Mouse (Mus musculus): ENCODE measurements at regions not wholly inside any gene's neighbourhood (a gene's known extent, or its start where the extent isn't known, plus 50 kb on each side); places are given as distances from the start of the nearest gene placed in this dataset.

DNA sequence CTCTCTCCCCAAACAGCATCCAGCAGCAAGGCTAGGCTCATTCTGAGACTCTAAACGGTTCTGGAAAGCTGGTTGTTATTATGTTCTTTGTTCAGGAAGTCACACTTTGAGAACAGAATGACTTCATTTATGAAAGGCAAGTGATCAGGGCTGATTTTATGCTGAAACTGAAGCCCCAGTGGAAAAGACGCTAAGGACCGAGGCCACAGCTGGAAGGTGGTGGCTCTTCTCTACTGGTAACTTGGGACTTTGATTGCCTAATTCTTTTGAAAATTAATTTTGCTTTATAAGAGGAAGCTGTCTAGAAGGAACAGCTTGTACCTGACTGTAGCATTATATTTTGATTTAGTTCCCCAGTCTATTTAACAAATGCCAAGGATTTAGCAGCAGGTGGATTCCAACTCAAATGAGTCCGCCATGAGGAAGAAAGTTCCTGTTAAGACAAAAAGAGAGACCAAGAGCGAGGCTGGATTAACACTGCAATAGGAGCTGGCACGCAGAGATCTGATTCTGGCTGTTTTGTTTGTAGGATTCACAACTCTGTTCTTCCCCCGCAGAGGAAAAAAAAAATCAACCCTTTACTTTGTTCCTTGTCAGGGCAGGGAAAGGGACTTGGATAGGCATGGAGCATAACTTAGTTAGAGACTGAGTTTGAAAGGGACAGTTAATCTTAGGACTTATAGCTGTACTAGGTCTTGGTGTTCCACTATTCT lies 388.3 kb upstream of the Slc30a5 start:
- no peak for ATAC-seq (ENCODE audit: low read depth)
- H3K36me3 ChIP-seq (ENCODE audit: control insufficient read depth, insufficient read depth, low read length), result no peaks in the 10 kb centered on the region
- H3K4me3 ChIP-seq (ENCODE audit: low read depth, low read length), result no peak overlapping the region
- no peak for DNase-seq (ENCODE audit: low spot score)
- H3K27ac ChIP-seq (replicated peaks; ENCODE audit: low read depth, low read length), result no peak overlapping the region
- no peaks in the 10 kb centered on the region for H3K9me3 ChIP-seq (ENCODE audit: control insufficient read depth, low read length)
- no peaks in the 10 kb centered on the region for H3K27me3 ChIP-seq (replicated peaks; ENCODE audit: control insufficient read depth, insufficient read depth, low read length)
- WGBS, result 65% methylated on average over 7 of the region's 7 CpGs
- H3K9ac ChIP-seq (ENCODE audit: low read depth, low read length), result no peak overlapping the region
- peaks cover 16% of the 10 kb centered on the region; the same call in 1 of the 2 replicates for H3K4me1 ChIP-seq (ENCODE audit: control insufficient read depth, insufficient read depth, low read length)
- no peak overlapping the region for H3K4me2 ChIP-seq (ENCODE audit: low read depth, low read length)

DNA sequence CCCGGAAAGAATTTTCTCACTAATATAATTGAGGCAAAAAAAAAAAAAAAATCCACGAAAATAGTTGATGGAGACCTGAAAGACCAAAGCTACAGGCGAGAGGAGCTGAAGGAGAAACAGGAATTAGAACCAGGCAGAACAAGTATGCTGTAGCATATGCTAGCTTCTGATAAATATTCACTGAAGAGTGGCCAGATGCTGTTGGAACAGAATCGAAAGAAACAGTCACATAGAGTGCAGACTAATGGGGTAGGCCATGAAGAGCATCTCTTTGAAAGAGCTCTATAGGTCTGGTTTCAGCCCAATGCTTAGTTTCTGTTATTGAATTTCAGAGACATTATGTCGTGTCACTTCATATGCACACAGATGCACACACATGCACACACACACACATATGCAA lies 386.3 kb upstream of the Slc30a5 start:
- ATAC-seq (ENCODE audit: low read depth) (no peak), DNase-seq (ENCODE audit: low spot score) (no peak)
- Histone ChIP-seq H3K27ac (replicated peaks; ENCODE audit: low read depth, low read length) (no peak overlapping the region), H3K4me2 (ENCODE audit: low read depth, low read length) (no peak overlapping the region), H3K27me3 (replicated peaks; ENCODE audit: control insufficient read depth, insufficient read depth, low read length) (no peaks in the 10 kb centered on the region), H3K9ac (ENCODE audit: low read depth, low read length) (no peak overlapping the region), H3K36me3 (ENCODE audit: control insufficient read depth, insufficient read depth, low read length) (no peaks in the 10 kb centered on the region), H3K4me3 (ENCODE audit: low read depth, low read length) (no peak overlapping the region), H3K9me3 (ENCODE audit: control insufficient read depth, low read length) (no peaks in the 10 kb centered on the region), H3K4me1 (ENCODE audit: control insufficient read depth, insufficient read depth, low read length) (peaks cover 30% of the 10 kb centered on the region)
- 73% methylated on average over 5 of the region's 5 CpGs for WGBS

DNA sequence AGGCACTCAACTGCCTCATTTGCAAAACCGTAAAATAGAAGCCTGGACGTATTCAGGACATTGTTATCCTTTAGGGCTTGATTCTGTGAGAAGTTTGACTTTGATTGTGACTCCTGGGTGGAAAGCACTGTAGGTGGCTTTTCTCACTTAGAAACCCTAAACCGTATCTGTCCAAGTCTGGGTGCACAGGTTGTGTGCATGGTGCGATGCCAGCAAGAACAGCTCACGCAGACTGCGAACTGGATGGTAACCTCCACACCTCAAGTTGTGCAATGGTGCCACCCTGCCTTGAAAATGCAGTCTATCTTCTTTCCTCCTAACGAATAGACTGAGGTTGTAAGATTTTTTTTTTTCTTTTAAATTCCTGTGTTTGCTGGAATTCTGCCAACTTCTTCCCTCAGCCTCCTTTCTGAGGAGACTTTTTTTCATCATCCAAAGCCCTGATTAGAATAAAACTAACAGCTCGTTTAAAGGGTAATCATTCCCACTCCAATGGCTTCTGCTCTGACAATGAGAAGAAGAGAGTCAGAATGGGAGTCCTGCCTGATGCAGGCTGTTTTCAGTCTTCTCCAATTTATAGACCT lies 383.8 kb upstream of the Slc30a5 start:
- Histone ChIP-seq H3K27ac (replicated peaks; ENCODE audit: low read depth, low read length) (peak overlapping the region; percentile 52; the same call in 1 of the 2 replicates), H3K4me2 (ENCODE audit: low read depth, low read length) (no peak overlapping the region), H3K4me1 (ENCODE audit: control insufficient read depth, insufficient read depth, low read length) (peaks cover 40% of the 10 kb centered on the region), H3K4me3 (ENCODE audit: low read depth, low read length) (no peak overlapping the region), H3K9ac (ENCODE audit: low read depth, low read length) (no peak overlapping the region), H3K9me3 (ENCODE audit: control insufficient read depth, low read length) (no peaks in the 10 kb centered on the region), H3K27me3 (replicated peaks; ENCODE audit: control insufficient read depth, insufficient read depth, low read length) (no peaks in the 10 kb centered on the region), H3K36me3 (ENCODE audit: control insufficient read depth, insufficient read depth, low read length) (no peaks in the 10 kb centered on the region)
- WGBS, result 56% methylated on average over 8 of the region's 8 CpGs
- peak; percentile 83 for DNase-seq (ENCODE audit: low spot score)
- ATAC-seq (ENCODE audit: low read depth), result no peak

DNA sequence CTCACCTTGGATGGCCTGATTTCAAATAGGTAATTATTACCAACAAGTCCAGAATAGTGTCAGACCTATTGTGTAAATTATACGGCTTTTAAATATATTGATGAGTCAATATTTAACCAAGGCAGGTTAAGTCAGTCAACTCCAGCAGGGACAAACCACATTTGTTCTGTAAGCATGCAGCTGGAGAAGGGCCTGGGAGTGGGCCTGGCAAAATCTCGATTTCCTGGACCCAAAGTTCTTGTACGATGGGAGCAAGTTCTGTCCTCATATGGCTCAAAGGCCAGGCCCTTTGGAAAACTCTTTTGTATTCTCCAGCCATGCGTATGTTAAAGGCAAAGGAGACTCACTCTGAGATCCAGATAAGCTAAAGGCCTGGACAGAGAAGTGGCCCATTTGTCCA lies 383.2 kb upstream of the Slc30a5 start:
- Histone ChIP-seq H3K9ac (ENCODE audit: low read depth, low read length) (no peak overlapping the region), H3K27me3 (replicated peaks; ENCODE audit: control insufficient read depth, insufficient read depth, low read length) (0 out of 2 replicates have a peak, but pooled peaks cover 2% of the 10 kb centered on the region), H3K27ac (replicated peaks; ENCODE audit: low read depth, low read length) (peak overlapping the region; percentile 52; the same call in 1 of the 2 replicates), H3K4me1 (ENCODE audit: control insufficient read depth, insufficient read depth, low read length) (peaks cover 40% of the 10 kb centered on the region), H3K9me3 (ENCODE audit: control insufficient read depth, low read length) (no peaks in the 10 kb centered on the region), H3K36me3 (ENCODE audit: control insufficient read depth, insufficient read depth, low read length) (no peaks in the 10 kb centered on the region), H3K4me2 (ENCODE audit: low read depth, low read length) (no peak overlapping the region), H3K4me3 (ENCODE audit: low read depth, low read length) (no peak overlapping the region)
- no peak for ATAC-seq (ENCODE audit: low read depth)
- WGBS, result 73% methylated on average over 4 of the region's 4 CpGs
- no peak for DNase-seq (ENCODE audit: low spot score)

DNA sequence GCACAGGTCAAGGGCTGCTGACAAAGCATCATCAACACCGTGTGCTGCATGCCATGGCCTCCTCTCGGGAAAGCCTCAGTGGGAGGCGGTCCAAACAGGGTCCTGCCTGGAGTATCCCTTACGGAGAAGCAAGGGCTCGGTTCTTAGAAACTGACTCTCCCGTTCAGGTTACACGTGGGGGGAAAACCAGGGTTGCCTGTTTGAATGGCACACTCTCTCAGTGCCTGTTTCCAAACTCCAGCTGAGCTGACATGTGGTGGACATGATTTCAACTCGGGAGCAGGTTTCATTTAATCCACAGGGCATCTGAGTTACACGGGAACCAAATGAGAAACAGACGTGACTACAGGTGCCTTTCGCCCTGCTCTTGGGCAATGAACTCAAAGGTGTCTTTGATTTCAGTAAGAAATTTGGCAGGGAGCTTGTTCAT lies 382.6 kb upstream of the Slc30a5 start:
- H3K4me1 ChIP-seq (ENCODE audit: control insufficient read depth, insufficient read depth, low read length), result peaks cover 40% of the 10 kb centered on the region
- no peak overlapping the region; the same call in 1 of the 2 replicates for H3K27ac ChIP-seq (replicated peaks; ENCODE audit: low read depth, low read length)

DNA sequence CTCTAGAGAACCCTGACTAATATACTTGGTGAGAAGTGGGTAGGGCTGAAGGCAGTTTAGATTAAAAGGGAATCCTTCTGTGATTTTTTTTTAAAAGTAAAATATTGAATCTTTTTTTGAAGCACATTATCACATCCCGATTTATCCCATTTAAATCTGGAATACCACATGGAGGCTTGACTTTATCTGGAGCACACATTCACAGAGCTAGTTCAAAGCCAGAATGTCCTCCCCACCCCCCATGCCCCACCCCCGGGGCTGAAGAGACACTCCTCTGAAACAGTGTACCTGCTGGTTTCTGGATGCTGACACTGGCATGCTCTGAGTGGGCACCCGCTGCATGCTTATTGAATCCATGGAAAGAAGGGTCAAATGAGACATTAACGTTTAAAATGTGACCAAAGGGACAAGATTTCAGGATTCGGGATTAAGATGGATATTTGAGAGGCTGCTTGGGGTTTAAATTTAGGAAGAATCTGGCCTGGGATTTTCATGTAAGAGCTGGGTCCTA lies 382.0 kb upstream of the Slc30a5 start:
- Histone ChIP-seq H3K36me3 (ENCODE audit: control insufficient read depth, insufficient read depth, low read length) (no peaks in the 10 kb centered on the region), H3K4me2 (ENCODE audit: low read depth, low read length) (peak overlapping the region; percentile 38), H3K9me3 (ENCODE audit: control insufficient read depth, low read length) (no peaks in the 10 kb centered on the region), H3K9ac (ENCODE audit: low read depth, low read length) (0 out of 2 replicates have a peak overlapping the region, but pooled peaks have one; percentile 25), H3K27ac (replicated peaks; ENCODE audit: low read depth, low read length) (no peak overlapping the region), H3K4me1 (ENCODE audit: control insufficient read depth, insufficient read depth, low read length) (peaks cover 40% of the 10 kb centered on the region), H3K4me3 (ENCODE audit: low read depth, low read length) (no peak overlapping the region), H3K27me3 (replicated peaks; ENCODE audit: control insufficient read depth, insufficient read depth, low read length) (0 out of 2 replicates have a peak, but pooled peaks cover 2% of the 10 kb centered on the region)
- 47% methylated on average over 5 of the region's 5 CpGs for WGBS
- ATAC-seq (ENCODE audit: low read depth) (no peak), DNase-seq (ENCODE audit: low spot score) (no peak)

More for the DNA sequence above, 382.6 kb upstream of the Slc30a5 start:
- ATAC-seq (ENCODE audit: low read depth), result peak; percentile 69
- Histone ChIP-seq H3K9ac (ENCODE audit: low read depth, low read length) (0 out of 2 replicates have a peak overlapping the region, but pooled peaks have one; percentile 25), H3K9me3 (ENCODE audit: control insufficient read depth, low read length) (no peaks in the 10 kb centered on the region), H3K4me3 (ENCODE audit: low read depth, low read length) (0 out of 2 replicates have a peak overlapping the region, but pooled peaks have one; percentile 5), H3K4me2 (ENCODE audit: low read depth, low read length) (peak overlapping the region; percentile 38), H3K27me3 (replicated peaks; ENCODE audit: control insufficient read depth, insufficient read depth, low read length) (0 out of 2 replicates have a peak, but pooled peaks cover 2% of the 10 kb centered on the region), H3K36me3 (ENCODE audit: control insufficient read depth, insufficient read depth, low read length) (no peaks in the 10 kb centered on the region)
- DNase-seq (ENCODE audit: low spot score), result peak; percentile 69
- 18% methylated on average over 11 of the region's 11 CpGs for WGBS

DNA sequence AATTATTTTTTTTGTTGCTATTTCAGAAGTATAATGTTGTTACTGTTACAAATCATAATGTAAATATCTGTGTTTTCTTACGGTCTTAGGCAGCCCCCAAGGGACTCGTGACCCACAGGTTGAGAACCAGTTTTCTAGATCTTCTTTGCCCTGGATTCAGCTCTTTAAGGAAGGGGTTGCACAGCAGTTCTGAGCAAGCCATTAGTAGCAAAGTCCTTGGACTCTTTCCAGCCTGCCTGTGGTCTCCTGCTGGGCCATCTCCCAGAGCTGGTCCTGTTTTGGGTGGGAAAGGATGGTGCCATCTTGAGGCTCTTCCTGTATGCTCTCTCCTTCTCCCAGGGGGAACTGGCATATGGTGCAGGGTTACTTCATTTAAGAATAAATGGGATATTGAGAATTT lies 380.9 kb upstream of the Slc30a5 start:
- DNase-seq (ENCODE audit: low spot score), result no peak
- Histone ChIP-seq H3K36me3 (ENCODE audit: control insufficient read depth, insufficient read depth, low read length) (no peaks in the 10 kb centered on the region), H3K4me2 (ENCODE audit: low read depth, low read length) (no peak overlapping the region), H3K4me3 (ENCODE audit: low read depth, low read length) (no peak overlapping the region), H3K27ac (replicated peaks; ENCODE audit: low read depth, low read length) (no peak overlapping the region), H3K4me1 (ENCODE audit: control insufficient read depth, insufficient read depth, low read length) (peaks cover 40% of the 10 kb centered on the region), H3K9me3 (ENCODE audit: control insufficient read depth, low read length) (no peaks in the 10 kb centered on the region), H3K27me3 (replicated peaks; ENCODE audit: control insufficient read depth, insufficient read depth, low read length) (0 out of 2 replicates have a peak, but pooled peaks cover 2% of the 10 kb centered on the region), H3K9ac (ENCODE audit: low read depth, low read length) (no peak overlapping the region)
- 62% methylated on average over 2 of the region's 2 CpGs for WGBS
- no peak for ATAC-seq (ENCODE audit: low read depth)

DNA sequence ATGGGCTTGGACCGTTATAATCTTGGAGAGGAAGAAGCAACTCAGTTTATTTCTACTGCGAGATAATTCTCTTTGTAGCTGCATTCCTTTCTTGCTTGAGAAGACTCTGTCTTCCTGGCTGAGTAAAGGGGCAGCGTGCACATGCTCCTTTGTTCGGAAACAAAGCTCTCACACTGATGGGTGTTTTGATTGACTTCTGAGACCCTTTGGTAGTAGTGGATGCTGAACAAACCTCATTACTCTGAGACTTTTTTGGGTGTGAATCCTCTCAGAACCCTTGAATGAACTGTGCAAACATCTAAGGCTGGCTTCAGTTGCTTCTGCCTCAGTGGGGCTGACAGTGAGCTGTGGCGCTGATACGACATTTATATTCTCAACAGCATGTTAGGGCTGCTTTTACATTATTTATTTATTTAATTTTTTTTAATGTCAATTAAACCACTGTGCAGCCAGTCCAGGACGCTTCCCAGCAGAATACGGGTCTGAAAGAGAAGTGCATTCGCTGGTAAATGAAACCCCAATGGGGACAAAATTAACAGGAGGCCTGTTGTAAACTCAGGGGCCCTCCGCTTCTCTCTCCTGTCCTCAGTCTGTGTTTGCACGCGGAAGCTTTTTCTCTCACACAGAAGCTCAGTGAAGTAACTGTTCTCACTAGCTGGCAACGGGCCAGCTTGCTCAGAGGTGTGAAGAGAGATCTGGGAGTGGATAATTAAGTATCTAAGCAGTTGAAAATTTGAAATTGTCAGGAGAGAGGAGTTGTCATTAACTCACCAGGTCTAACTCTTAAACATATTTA lies 380.1 kb upstream of the Slc30a5 start:
- 49% methylated on average over 13 of the region's 13 CpGs for WGBS
- Histone ChIP-seq H3K36me3 (ENCODE audit: control insufficient read depth, insufficient read depth, low read length) (no peaks in the 10 kb centered on the region), H3K4me3 (ENCODE audit: low read depth, low read length) (no peak overlapping the region), H3K9ac (ENCODE audit: low read depth, low read length) (no peak overlapping the region), H3K9me3 (ENCODE audit: control insufficient read depth, low read length) (no peaks in the 10 kb centered on the region), H3K27ac (replicated peaks; ENCODE audit: low read depth, low read length) (no peak overlapping the region), H3K27me3 (replicated peaks; ENCODE audit: control insufficient read depth, insufficient read depth, low read length) (0 out of 2 replicates have a peak, but pooled peaks cover 2% of the 10 kb centered on the region), H3K4me2 (ENCODE audit: low read depth, low read length) (no peak overlapping the region), H3K4me1 (ENCODE audit: control insufficient read depth, insufficient read depth, low read length) (peaks cover 38% of the 10 kb centered on the region)
- peak; percentile 34; the same call in 1 of the 2 replicates for ATAC-seq (ENCODE audit: low read depth)
- peak; percentile 89 for DNase-seq (ENCODE audit: low spot score)
